Mouse (Mus musculus) heart, embryonic 12.5 days (tissue): ENCODE measurements around the gene Ntn1. TPM values are rescaled to one million over a fixed set of nuclear protein-coding genes. Genes with fewer than 3 reads are reported as not detected.

ENCODE experiments used
- ATAC-seq: fragments of 200-750 bp; cut with Nextera tagmentation; 2 replicates; pipeline ENCODE4 v1.8.0; 2017; ENCODE audit warnings: moderate TSS enrichment, moderate library complexity; ENCODE audit not compliant: insufficient number of reproducible peaks, low FRiP score
- H3K27ac ChIP-seq: fragments of 300-500 bp; sonication (generic); 2 replicates; pipeline ENCODE4 v1.5.1; 2016; ENCODE audit warnings: mild to moderate bottlenecking, moderate library complexity; ENCODE audit not compliant: poor library complexity, severe bottlenecking
- H3K27me3 ChIP-seq: fragments of 300-500 bp; sonication (generic); replicated peaks from 2 replicates; pipeline ENCODE4 v1.6.1; 2016; ENCODE audit warnings: mild to moderate bottlenecking, moderate library complexity
- H3K36me3 ChIP-seq: fragments of 300-500 bp; sonication (generic); 2 replicates; pipeline ENCODE4 v1.6.1; 2016; ENCODE audit warnings: mild to moderate bottlenecking, moderate library complexity
- H3K4me1 ChIP-seq: fragments of 300-500 bp; sonication (generic); replicated peaks from 2 replicates; pipeline ENCODE4 v1.6.1; 2016; ENCODE audit warnings: mild to moderate bottlenecking
- H3K4me2 ChIP-seq: fragments of 300-500 bp; sonication (generic); 2 replicates; pipeline ENCODE4 v1.6.1; 2016; ENCODE audit warnings: mild to moderate bottlenecking, moderate library complexity
- H3K4me3 ChIP-seq: fragments of 300-500 bp; sonication (generic); 2 replicates; pipeline ENCODE4 v1.5.1; 2016; ENCODE audit warnings: mild to moderate bottlenecking
- H3K9ac ChIP-seq: fragments of 300-500 bp; sonication (generic); 2 replicates; pipeline ENCODE4 v1.6.1; 2016; ENCODE audit warnings: mild to moderate bottlenecking, moderate library complexity
- H3K9me3 ChIP-seq: fragments of 300-500 bp; sonication (generic); replicated peaks from 2 replicates; pipeline ENCODE4 v1.6.1; 2016; ENCODE audit warnings: mild to moderate bottlenecking, moderate library complexity
- WGBS: fragments of 180-500 bp; shearing (Covaris S2); methylation state at CpG from one replicate; pipeline ENCODE4 v1.1.7; 2016; 5-methylcytosine and 5-hydroxymethylcytosine counted together
- polyA plus RNA-seq: library from polyadenylated mRNA; unstranded; fragments of >200 nt; fragmentation: Nextera tagmentation; extraction: Ambion mirVana; gene quantifications from 2 replicates; pipeline ENCODE4 v1.2.1, GENCODE M21; 2016

The Ntn1 gene
- polyA plus RNA-seq, 1 experiment from 2014 or later: 38.6 TPM

DNA sequence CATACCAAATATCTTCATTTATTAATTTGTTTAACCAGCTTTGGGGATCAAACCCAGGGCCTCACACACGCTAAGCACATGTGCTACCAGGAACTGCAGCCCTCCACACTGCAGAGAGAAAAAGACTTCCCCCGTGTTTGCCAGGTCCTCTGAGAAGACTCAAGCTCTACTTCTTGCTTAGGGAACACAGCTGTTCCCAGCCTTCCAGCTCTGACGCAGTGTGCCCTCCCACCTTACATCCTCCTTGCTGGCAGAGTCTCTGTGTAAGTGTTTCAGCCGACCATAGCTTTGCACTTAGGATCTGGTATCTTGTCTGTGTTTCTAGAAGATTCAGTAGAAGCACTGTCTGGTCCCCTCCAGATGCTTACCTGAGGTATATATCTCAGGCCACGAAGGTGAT is 209.8 kb downstream of the Ntn1 start:
- ATAC-seq: no peak
- Histone ChIP-seq H3K27me3 (no peaks in the 10 kb centered on the region), H3K4me3 (no peak overlapping the region), H3K27ac (no peak overlapping the region), H3K4me2 (no peak overlapping the region), H3K9ac (no peak overlapping the region), H3K9me3 (no peaks in the 10 kb centered on the region), H3K36me3 (no peaks in the 10 kb centered on the region), H3K4me1 (peaks cover 41% of the 10 kb centered on the region)
- 76% methylated on average over 5 of the region's 5 CpGs for WGBS

DNA sequence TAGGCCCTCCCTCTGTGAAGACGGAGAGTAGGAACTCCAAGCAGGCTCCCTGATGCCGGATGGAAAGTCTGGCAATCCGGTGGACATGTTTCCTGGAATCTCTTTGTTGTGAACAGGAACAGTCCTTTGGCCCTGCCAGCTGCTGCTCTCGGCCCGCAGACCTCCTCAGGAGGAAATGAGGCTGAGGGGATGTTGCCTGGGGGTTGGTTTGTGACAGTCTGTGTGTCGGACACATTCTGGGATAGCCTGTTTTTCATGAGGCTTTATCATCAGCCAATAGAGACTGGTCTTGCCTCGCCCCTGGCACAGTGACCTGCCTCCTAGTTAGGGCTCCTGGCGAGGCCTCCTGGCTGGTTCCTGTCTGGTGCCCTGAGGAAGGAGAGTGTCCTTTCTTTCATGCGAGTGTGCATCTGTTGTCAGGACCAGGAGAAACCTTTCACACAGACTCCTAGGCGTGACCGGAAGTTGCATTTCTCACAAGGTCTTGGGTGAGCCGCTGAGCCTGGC is 211.9 kb downstream of the Ntn1 start:
- Histone ChIP-seq H3K4me1 (peaks cover 26% of the 10 kb centered on the region), H3K4me3 (no peak overlapping the region), H3K9ac (no peak overlapping the region), H3K27me3 (no peaks in the 10 kb centered on the region), H3K27ac (peak overlapping the region; percentile 74), H3K36me3 (no peaks in the 10 kb centered on the region), H3K4me2 (no peak overlapping the region), H3K9me3 (no peaks in the 10 kb centered on the region)
- WGBS: 60% methylated on average over 12 of the region's 12 CpGs
- no peak for ATAC-seq

DNA sequence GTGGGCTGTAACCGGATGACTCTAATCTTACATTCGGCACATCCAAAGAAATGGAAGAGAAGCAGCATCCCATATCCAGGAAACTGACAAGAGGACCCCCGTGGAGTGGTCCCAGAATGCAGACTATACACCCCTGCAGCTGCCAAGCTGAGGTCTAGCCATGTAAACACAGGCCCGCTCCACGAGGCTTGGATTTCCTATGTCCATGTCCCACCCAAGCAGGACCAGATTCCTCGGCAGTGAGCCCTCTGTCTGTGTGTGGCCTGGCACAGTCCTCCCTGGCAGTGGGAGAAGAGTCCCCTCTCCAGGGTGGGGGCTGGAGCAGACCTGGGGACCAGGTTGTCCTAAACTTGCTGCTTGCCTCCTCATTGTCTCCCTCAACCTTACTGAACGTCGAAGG is 213.4 kb downstream of the Ntn1 start:
- Histone ChIP-seq H3K4me2 (no peak overlapping the region), H3K4me1 (peaks cover 15% of the 10 kb centered on the region), H3K9me3 (no peaks in the 10 kb centered on the region), H3K27ac (no peak overlapping the region), H3K27me3 (no peaks in the 10 kb centered on the region), H3K4me3 (no peak overlapping the region), H3K36me3 (no peaks in the 10 kb centered on the region), H3K9ac (no peak overlapping the region)
- ATAC-seq: no peak
- WGBS: 75% methylated on average over 8 of the region's 8 CpGs

DNA sequence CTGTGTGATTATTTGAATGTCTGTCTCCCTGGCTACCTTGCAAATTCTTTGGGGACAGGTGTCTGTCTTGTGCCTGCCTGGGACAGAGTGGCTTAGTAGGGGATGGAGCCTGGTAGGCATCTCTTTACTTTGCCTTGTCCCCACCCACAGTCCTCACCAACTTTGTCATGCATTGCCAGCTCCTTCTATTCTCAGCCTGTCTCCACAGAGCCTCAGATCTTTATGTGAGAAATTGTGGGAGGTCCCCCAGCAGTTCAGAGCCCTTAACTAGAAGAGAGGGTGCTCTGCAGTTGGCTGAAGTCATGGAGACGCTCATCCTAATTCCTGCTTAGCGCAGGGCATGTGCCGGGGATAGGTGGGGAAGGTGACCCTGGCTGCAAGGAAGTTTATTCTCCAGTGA is 215.0 kb downstream of the Ntn1 start:
- no peak overlapping the region for H3K4me3 ChIP-seq
- H3K27ac ChIP-seq: no peak overlapping the region
- H3K4me1 ChIP-seq: peaks cover 15% of the 10 kb centered on the region
- ATAC-seq: no peak
- WGBS: 88% methylated on average over 3 of the region's 3 CpGs
- no peaks in the 10 kb centered on the region for H3K27me3 ChIP-seq
- no peak overlapping the region for H3K4me2 ChIP-seq
- no peak overlapping the region for H3K9ac ChIP-seq
- H3K36me3 ChIP-seq: no peaks in the 10 kb centered on the region
- no peaks in the 10 kb centered on the region for H3K9me3 ChIP-seq

DNA sequence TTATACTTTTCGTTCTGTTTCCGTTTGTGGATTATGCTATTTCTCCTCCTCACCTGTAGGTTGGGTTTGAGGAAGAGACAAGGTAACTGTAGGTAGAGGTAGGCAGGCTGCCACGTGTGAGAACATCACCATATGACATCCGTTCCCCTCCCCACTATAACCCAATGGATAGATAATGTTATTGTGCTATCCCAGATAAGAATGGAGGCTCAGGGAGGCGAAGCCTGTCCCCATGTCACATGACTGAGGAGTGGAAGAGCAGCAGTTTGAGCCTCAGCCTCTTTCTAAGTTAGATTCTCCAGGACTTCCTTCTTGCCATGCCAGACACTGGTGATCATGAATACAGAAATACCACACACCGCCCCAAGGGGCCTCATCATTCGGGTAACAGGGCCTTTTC is 223.2 kb downstream of the Ntn1 start:
- ATAC-seq: no peak
- Histone ChIP-seq H3K4me2 (no peak overlapping the region), H3K27ac (no peak overlapping the region), H3K9me3 (no peaks in the 10 kb centered on the region), H3K4me1 (peaks cover 21% of the 10 kb centered on the region; the same call in 1 of the 2 replicates), H3K9ac (no peak overlapping the region), H3K27me3 (no peaks in the 10 kb centered on the region), H3K4me3 (no peak overlapping the region), H3K36me3 (no peaks in the 10 kb centered on the region)
- 74% methylated on average over 7 of the region's 7 CpGs for WGBS

DNA sequence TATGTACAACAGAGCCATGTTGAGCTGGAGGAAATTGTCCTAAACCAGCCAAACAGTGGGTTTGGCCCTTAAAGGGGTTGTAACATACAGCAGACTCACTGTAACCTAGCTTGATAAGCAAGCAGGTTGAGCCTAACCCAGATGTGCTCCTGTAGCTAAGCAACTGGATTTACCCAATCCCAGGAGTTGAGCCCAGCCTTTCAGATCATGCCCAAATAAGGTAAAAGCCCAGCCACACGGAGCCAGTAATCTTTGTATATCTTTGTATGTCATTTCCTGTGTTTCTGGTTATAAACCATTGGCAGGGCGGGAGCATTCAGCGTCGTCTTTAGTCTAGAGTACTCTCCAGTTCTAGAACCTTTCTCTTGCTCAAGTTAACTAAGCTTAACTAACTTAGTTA is 224.1 kb downstream of the Ntn1 start:
- 58% methylated on average over 4 of the region's 4 CpGs for WGBS
- H3K27ac ChIP-seq: no peak overlapping the region

DNA sequence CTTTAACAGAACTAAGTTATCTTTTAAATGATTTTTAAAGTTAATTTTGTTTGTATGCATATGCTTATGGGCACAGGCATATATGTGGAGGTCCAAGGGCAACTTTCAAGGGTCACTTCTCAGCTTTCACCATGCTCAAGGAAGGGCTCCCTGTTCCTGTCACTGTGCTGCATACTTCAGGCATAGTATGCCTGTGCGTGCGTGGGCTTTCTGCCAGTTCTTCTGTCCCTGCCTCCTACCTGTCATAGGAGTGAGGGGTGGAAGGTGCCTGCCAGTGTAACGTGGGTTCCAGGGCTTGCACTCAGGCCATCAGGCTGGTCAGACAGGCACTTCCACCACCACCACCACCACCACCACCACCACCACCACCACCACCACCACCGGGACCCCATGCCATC is 228.0 kb downstream of the Ntn1 start:
- Histone ChIP-seq H3K27me3 (no peaks in the 10 kb centered on the region), H3K9me3 (0 out of 2 replicates have a peak, but pooled peaks cover 4% of the 10 kb centered on the region), H3K4me3 (no peak overlapping the region), H3K27ac (no peak overlapping the region), H3K4me2 (no peak overlapping the region), H3K9ac (no peak overlapping the region), H3K36me3 (no peaks in the 10 kb centered on the region), H3K4me1 (peaks cover 25% of the 10 kb centered on the region)
- WGBS: 64% methylated on average over 4 of the region's 4 CpGs
- ATAC-seq: 0 out of 2 replicates have a peak, but pooled peaks have one; percentile 36

More for the DNA sequence above, 224.1 kb downstream of the Ntn1 start:
- Histone ChIP-seq H3K4me1 (peaks cover 26% of the 10 kb centered on the region), H3K4me2 (no peak overlapping the region), H3K9ac (no peak overlapping the region), H3K36me3 (no peaks in the 10 kb centered on the region), H3K4me3 (no peak overlapping the region), H3K9me3 (no peaks in the 10 kb centered on the region), H3K27me3 (no peaks in the 10 kb centered on the region)
- no peak for ATAC-seq

DNA sequence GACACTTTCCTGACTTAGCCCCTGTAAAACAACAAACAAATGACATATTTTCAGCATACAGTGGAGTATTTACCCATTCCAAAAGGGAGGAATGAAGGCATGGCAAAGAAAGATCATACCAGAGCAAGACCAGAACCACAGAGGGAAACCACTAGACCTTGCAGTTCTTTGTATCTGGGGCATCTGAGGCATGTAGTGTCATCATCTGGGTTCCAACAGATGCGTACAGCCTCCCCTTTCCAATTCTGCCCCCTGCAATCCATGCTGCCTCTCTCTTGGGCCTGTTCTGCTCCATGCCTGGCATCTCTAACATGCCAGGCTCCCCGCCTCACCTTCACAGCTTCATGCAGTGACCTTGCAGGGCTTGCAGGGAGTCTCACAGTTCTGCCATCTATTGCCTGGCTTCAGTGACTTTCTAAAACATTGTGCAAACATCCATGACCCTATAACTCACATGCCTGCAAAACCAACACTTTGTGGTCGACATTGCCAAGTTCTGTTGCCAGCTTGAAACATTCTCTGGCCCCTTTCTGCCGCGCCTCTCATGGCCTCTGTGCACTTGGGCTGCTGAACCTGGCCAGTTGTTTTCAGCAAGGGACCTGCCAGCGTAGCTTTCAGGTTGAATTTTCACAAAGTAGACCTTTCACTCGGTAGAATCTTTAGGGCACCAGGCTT is 228.5 kb downstream of the Ntn1 start:
- no peaks in the 10 kb centered on the region for H3K27me3 ChIP-seq
- no peak overlapping the region for H3K27ac ChIP-seq
- H3K9me3 ChIP-seq: 0 out of 2 replicates have a peak, but pooled peaks cover 4% of the 10 kb centered on the region
- WGBS: 81% methylated on average over 7 of the region's 7 CpGs
- no peak for ATAC-seq
- peaks cover 20% of the 10 kb centered on the region for H3K4me1 ChIP-seq
- no peak overlapping the region for H3K9ac ChIP-seq
- H3K4me3 ChIP-seq: no peak overlapping the region
- H3K4me2 ChIP-seq: no peak overlapping the region
- no peaks in the 10 kb centered on the region for H3K36me3 ChIP-seq

DNA sequence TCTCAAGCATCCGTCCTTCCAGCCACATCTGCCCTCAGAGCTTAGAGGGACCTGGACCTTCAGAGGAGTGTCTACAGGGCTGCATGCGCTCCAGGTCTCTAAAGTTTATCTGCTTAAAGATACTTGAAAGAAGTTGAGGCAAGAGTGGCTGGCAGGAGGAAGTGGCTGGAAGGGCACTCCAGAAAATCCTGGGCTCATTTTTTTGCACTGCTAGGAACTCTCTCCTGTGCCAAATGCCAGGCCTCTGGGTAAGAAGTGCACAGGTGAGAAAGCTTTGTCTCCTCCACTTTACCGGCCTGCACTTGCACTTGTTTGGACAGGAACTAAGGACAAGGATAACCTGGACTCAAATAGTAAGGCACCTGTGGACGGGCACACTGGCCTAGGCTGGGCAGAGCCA is 232.2 kb downstream of the Ntn1 start:
- no peak overlapping the region for H3K9ac ChIP-seq
- 0 out of 2 replicates have a peak, but pooled peaks cover 4% of the 10 kb centered on the region for H3K9me3 ChIP-seq
- H3K4me2 ChIP-seq: no peak overlapping the region
- H3K4me1 ChIP-seq: peaks cover 16% of the 10 kb centered on the region
- ATAC-seq: no peak
- WGBS: 80% methylated on average over 4 of the region's 4 CpGs
- H3K27ac ChIP-seq: no peak overlapping the region
- no peaks in the 10 kb centered on the region for H3K36me3 ChIP-seq
- no peak overlapping the region for H3K4me3 ChIP-seq
- no peaks in the 10 kb centered on the region for H3K27me3 ChIP-seq

DNA sequence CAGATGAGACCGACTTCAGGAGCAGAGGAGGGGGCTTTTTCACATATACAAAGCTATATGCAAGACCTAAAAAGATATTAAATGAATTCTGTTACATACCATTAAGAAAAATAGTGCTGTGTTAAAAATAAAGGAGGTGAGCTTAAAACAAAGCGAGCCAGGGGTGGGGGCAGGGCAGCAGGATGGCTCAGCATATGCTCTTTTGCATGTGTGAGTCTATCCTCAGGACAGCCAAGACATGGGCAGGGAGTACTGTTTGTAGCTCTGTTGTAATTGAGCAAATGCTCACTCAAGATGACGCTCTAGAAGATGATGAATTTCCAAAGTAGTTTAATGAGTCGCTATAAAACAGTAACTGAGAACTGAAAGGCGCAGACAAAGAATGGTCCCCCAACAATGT is 236.2 kb downstream of the Ntn1 start:
- Histone ChIP-seq H3K36me3 (no peaks in the 10 kb centered on the region), H3K9me3 (no peaks in the 10 kb centered on the region; the same call in 1 of the 2 replicates), H3K27me3 (no peaks in the 10 kb centered on the region), H3K4me1 (no peaks in the 10 kb centered on the region), H3K9ac (no peak overlapping the region), H3K4me2 (no peak overlapping the region), H3K4me3 (no peak overlapping the region), H3K27ac (no peak overlapping the region)
- WGBS: 87% methylated on average over 5 of the region's 5 CpGs
- ATAC-seq: no peak

DNA sequence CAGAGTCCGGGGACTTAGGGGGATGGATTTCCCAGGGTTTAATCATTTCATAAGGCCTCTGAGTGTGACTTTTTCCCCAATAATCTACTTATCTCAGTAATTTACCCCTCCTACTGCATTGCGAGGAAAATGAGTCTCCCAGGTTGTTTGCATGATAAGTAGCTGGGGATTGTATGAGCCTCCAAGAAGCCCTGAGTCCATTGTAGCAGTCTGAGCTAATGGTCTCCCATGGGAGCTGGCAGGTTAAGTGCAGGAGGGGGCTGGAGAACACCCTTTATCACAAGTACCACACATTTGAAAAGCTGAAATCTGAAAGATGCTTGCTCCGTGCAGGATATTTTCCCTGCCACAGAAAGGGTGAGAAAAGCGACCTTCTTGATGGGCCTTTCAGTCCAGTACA is 240.8 kb downstream of the Ntn1 start:
- Histone ChIP-seq H3K4me2 (no peak overlapping the region), H3K27ac (no peak overlapping the region), H3K9me3 (no peaks in the 10 kb centered on the region; the same call in 1 of the 2 replicates), H3K9ac (no peak overlapping the region), H3K27me3 (no peaks in the 10 kb centered on the region), H3K4me3 (no peak overlapping the region), H3K36me3 (no peaks in the 10 kb centered on the region), H3K4me1 (no peaks in the 10 kb centered on the region)
- 65% methylated on average over 4 of the region's 4 CpGs for WGBS
- ATAC-seq: no peak
